Mouse (Mus musculus) macrophage (primary cell): ENCODE measurements around the gene 4930432K21Rik. TPM values are rescaled to one million over a fixed set of nuclear protein-coding genes. Genes with fewer than 3 reads are reported as not detected.

Source experiments
- H3K27ac ChIP-seq: fragments of 350-480 bp; formaldehyde crosslinking; 2 replicates; pipeline ENCODE4 v1.9.0; 2021
- H3K36me3 ChIP-seq: fragments of 350-480 bp; formaldehyde crosslinking; 2 replicates; pipeline ENCODE4 v1.9.0; 2021; ENCODE audit errors: inconsistent target
- H3K4me3 ChIP-seq: fragments of 350-480 bp; formaldehyde crosslinking; 2 replicates; pipeline ENCODE4 v1.9.0; 2021; ENCODE audit errors: inconsistent target
- H3K79me2 ChIP-seq: fragments of 350-480 bp; formaldehyde crosslinking; 2 replicates; pipeline ENCODE4 v1.9.0; 2021; ENCODE audit errors: inconsistent target
- WGBS: methylation state at CpG from one replicate; pipeline ENCODE4 v1.1.7; 2026; ENCODE audit warnings: inconsistent platforms; ENCODE audit not compliant: missing documents; 5-methylcytosine and 5-hydroxymethylcytosine counted together
- polyA plus RNA-seq: library from polyadenylated mRNA; stranded (reverse); fragments of 250-400 nt; gene quantifications from 3 replicates; pipeline ENCODE4 v1.2.4, GENCODE M21; 2018; ENCODE audit warnings: inconsistent platforms

Gene 4930432K21Rik
- polyA plus RNA-seq, 1 experiment from 2014 or later = 0.82 TPM

DNA sequence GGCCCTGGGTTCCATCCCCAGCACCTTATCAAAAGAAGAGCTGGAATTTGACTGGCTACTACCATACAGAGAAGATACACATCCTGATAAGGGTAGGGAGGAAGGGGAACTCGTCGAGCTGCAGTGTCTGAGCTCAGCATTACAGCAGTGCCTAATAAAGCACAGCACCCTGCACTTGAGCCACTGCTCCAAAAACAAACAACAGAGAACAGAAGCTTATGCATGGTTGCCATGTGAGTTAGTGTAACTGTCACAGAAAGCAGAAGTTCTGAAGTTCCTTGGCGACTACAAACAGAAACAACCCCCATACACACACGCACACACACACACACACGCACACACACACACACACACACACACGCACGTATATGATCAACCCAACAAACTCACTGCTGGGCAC, 72.3 kb downstream of the 4930432K21Rik start:
- H3K27ac ChIP-seq = peak overlapping the region; percentile 85
- 0% methylated on average over 3 of the region's 7 CpGs for WGBS
- peaks cover 15% of the 10 kb centered on the region; the same call in 1 of the 2 replicates for H3K36me3 ChIP-seq

More for the DNA sequence above, 72.3 kb downstream of the 4930432K21Rik start:
- H3K4me3 ChIP-seq = no peak overlapping the region
- H3K79me2 ChIP-seq = no peaks in the 10 kb centered on the region

Other genes with a start within 250 kb of the 4930432K21Rik start
- gene Adgrl1, start 247.9 kb upstream of the 4930432K21Rik start, polyA plus RNA-seq = 0.04 to 0.09 TPM (median 0.05 TPM) in 3 replicates
- gene Gm10644, start 192.8 kb upstream of the 4930432K21Rik start, polyA plus RNA-seq = 0.06 to 0.11 TPM (median 0.07 TPM) in 3 replicates
- gene Asf1b, start 192.5 kb upstream of the 4930432K21Rik start, polyA plus RNA-seq = 3.8 to 22.0 TPM (median 9.5 TPM) in 3 replicates
- gene Prkaca, start 175.0 kb upstream of the 4930432K21Rik start, polyA plus RNA-seq = 59.2 to 70.1 TPM (median 67.5 TPM) in 3 replicates
- gene Samd1, start 150.4 kb upstream of the 4930432K21Rik start, polyA plus RNA-seq = 25.5 to 39.0 TPM (median 26.7 TPM) in 3 replicates
- not detected in 3 replicates for gene 1700067K01Rik, start 146.5 kb upstream of the 4930432K21Rik start, polyA plus RNA-seq
- gene 2210011C24Rik, start 135.9 kb upstream of the 4930432K21Rik start, polyA plus RNA-seq = 1.9 to 5.2 TPM (median 2.9 TPM) in 3 replicates
- gene Palm3, start 126.6 kb upstream of the 4930432K21Rik start, polyA plus RNA-seq = 0.07 TPM in 1 of 3 replicates, not detected in the others
- 0.17 to 0.37 TPM (median 0.25 TPM) in 3 replicates for gene Il27ra, start 105.4 kb upstream of the 4930432K21Rik start, polyA plus RNA-seq
- not detected in 3 replicates for gene Rln3, start 103.0 kb upstream of the 4930432K21Rik start, polyA plus RNA-seq
- gene Gm10643, start 82.9 kb upstream of the 4930432K21Rik start, polyA plus RNA-seq = 0.32 to 0.52 TPM (median 0.41 TPM) in 3 replicates
- 3.6 to 8.6 TPM (median 4.9 TPM) in 3 replicates for gene Rfx1, start 81.2 kb upstream of the 4930432K21Rik start, polyA plus RNA-seq
- gene Dcaf15, start 43.3 kb upstream of the 4930432K21Rik start, polyA plus RNA-seq = 8.5 to 14.2 TPM (median 10.7 TPM) in 3 replicates
- gene Podnl1, start 22.0 kb upstream of the 4930432K21Rik start, polyA plus RNA-seq = not detected in 3 replicates
- gene Cc2d1a, start 89 bp upstream of the 4930432K21Rik start, polyA plus RNA-seq = 21.7 to 24.3 TPM (median 22.4 TPM) in 3 replicates
- gene Nanos3, start 37.2 kb downstream of the 4930432K21Rik start, polyA plus RNA-seq = not detected in 3 replicates
- gene Zswim4, start 89.0 kb downstream of the 4930432K21Rik start, polyA plus RNA-seq = 5.1 to 8.7 TPM (median 7.9 TPM) in 3 replicates
- gene D8Ertd738e, start 101.7 kb downstream of the 4930432K21Rik start, polyA plus RNA-seq = 203 to 260 TPM (median 230 TPM) in 3 replicates
- gene Mri1, start 109.3 kb downstream of the 4930432K21Rik start, polyA plus RNA-seq = 2.2 to 7.5 TPM (median 6.1 TPM) in 3 replicates
- gene Ccdc130, start 122.4 kb downstream of the 4930432K21Rik start, polyA plus RNA-seq = 15.6 to 41.2 TPM (median 24.1 TPM) in 3 replicates
- gene Cacna1a, start 240.4 kb downstream of the 4930432K21Rik start, polyA plus RNA-seq = 15.7 to 19.4 TPM (median 18.6 TPM) in 3 replicates